Mouse (Mus musculus) midbrain, embryonic 15.5 days (tissue): ENCODE measurements around the gene Ehbp1l1. TPM values are rescaled to one million over a fixed set of nuclear protein-coding genes. Genes with fewer than 3 reads are reported as not detected.

Experiments used
- microRNA-seq: library from miRNA; unstranded; fragments of <30 nt; microRNA quantifications from one replicate; pipeline ENCODE4, GENCODE M21; 2016
- polyA plus RNA-seq: library from polyadenylated mRNA; unstranded; fragments of >200 nt; fragmentation: Nextera tagmentation; extraction: Ambion mirVana; gene quantifications from 2 replicates; pipeline ENCODE4 v1.2.1, GENCODE M21; 2015

Ehbp1l1 gene
- polyA plus RNA-seq, 1 experiment from 2014 or later, result 23.7 TPM

Small RNA genes lying within 50 kb of the gene (microRNA-seq; reads per million reads assigned to microRNA genes)
- gene Mir6987, result not detected

Other genes with a start within 250 kb of the Ehbp1l1 start
- gene Mus81, start 237.9 kb downstream of the Ehbp1l1 start, polyA plus RNA-seq, result 54.3 and 60.2 TPM in 2 replicates
- 3,624 and 3,631 TPM in 2 replicates for gene Cfl1, start 235.9 kb downstream of the Ehbp1l1 start, polyA plus RNA-seq
- 0.17 TPM in 1 of 2 replicates, not detected in the other for gene 1700020D05Rik, start 222.5 kb downstream of the Ehbp1l1 start, polyA plus RNA-seq
- gene Snx32, start 215.8 kb downstream of the Ehbp1l1 start, polyA plus RNA-seq, result 106 and 111 TPM in 2 replicates
- gene Ovol1, start 165.7 kb downstream of the Ehbp1l1 start, polyA plus RNA-seq, result 0.10 and 0.13 TPM in 2 replicates
- 3.0 and 3.1 TPM in 2 replicates for gene Ap5b1, start 158.3 kb downstream of the Ehbp1l1 start, polyA plus RNA-seq
- 56.2 and 57.7 TPM in 2 replicates for gene Rnaseh2c, start 124.4 kb downstream of the Ehbp1l1 start, polyA plus RNA-seq
- gene Kat5, start 116.1 kb downstream of the Ehbp1l1 start, polyA plus RNA-seq, result 82.3 and 84.7 TPM in 2 replicates
- 36.9 and 39.2 TPM in 2 replicates for gene Rela, start 88.8 kb downstream of the Ehbp1l1 start, polyA plus RNA-seq
- 17.1 and 19.6 TPM in 2 replicates for gene Sipa1, start 62.6 kb downstream of the Ehbp1l1 start, polyA plus RNA-seq
- gene Map3k11, start 37.6 kb downstream of the Ehbp1l1 start, polyA plus RNA-seq, result 12.5 and 14.0 TPM in 2 replicates
- 29.2 TPM in 2 replicates for gene Pcnx3, start 37.4 kb downstream of the Ehbp1l1 start, polyA plus RNA-seq
- gene Kcnk7, start 21.9 kb downstream of the Ehbp1l1 start, polyA plus RNA-seq, result 0.19 and 0.28 TPM in 2 replicates
- gene Fam89b, start 3.3 kb upstream of the Ehbp1l1 start, polyA plus RNA-seq, result 158 and 165 TPM in 2 replicates
- 8.2 and 12.6 TPM in 2 replicates for gene Ltbp3, start 14.6 kb upstream of the Ehbp1l1 start, polyA plus RNA-seq
- gene Scyl1, start 45.1 kb upstream of the Ehbp1l1 start, polyA plus RNA-seq, result 87.6 and 94.7 TPM in 2 replicates
- gene Frmd8, start 149.0 kb upstream of the Ehbp1l1 start, polyA plus RNA-seq, result 16.1 and 19.2 TPM in 2 replicates
- 2.0 and 2.9 TPM in 2 replicates for gene Slc25a45, start 151.5 kb upstream of the Ehbp1l1 start, polyA plus RNA-seq
- gene Tigd3, start 167.8 kb upstream of the Ehbp1l1 start, polyA plus RNA-seq, result 13.8 and 16.4 TPM in 2 replicates
- gene Dpf2, start 186.7 kb upstream of the Ehbp1l1 start, polyA plus RNA-seq, result 122 and 130 TPM in 2 replicates
- gene Cdc42ep2, start 198.5 kb upstream of the Ehbp1l1 start, polyA plus RNA-seq, result 16.3 and 16.7 TPM in 2 replicates
- gene Pola2, start 237.9 kb upstream of the Ehbp1l1 start, polyA plus RNA-seq, result 25.3 and 25.4 TPM in 2 replicates